Mouse (Mus musculus): ENCODE data around the gene Gm21095. TPM values are rescaled to one million over a fixed set of nuclear protein-coding genes. Genes with fewer than 3 reads are reported as not detected.

The Gm21095 gene
- polyA plus RNA-seq (2012; rRNA removed), result not detected in 2 replicates

GRCm38 (mm10) chrY:84096979-84097378 is at the start of gene Gm21095:
Gene Gm21095, plus strand, starts transcription at chrY:84097279.

